Comparison of ENCODE assay signal across 8 mouse cellular contexts in the genomic region with DNA sequence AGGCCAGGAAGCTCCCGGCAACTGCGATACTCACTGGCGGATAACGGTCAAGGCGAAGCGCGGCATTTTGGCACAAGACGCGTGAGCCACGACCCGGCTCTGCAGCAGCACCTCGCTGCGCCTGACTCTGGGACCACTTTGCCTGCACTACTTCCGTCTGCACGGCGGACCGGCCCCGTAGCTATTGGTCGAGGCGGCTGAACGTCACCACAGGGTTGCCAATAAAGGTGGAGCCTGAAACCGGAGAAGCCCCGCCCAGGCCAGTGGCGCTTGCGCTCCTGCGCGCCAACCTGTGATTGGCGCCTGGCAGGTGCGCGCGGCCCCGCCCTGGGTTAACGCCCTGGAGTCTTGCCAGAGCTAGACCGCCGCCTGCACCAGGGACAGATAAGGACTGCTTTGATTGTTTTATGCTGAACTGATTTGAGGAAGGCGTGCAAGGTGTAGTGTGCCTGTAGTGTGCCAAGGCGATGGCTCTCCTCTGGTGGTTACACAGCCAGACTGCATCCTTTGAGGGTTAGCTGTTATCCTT. TPM values are rescaled to one million over a fixed set of nuclear protein-coding genes. Genes with fewer than 3 reads are reported as not detected.
DNase-seq lines count a peak whose midpoint lies in the region; ATAC-seq lines count a peak whose summit lies in the region.

A gene (minus strand): TSS at position 156 of the 529 bp plus-strand sequence.

- H3K27me3 ChIP-seq in intestine, embryonic 14.5 days (replicated peaks; ENCODE audit: control insufficient read depth, insufficient read depth, low read length), result no peaks in the 10 kb centered on the region

- H3K27ac ChIP-seq in intestine, embryonic 14.5 days (ENCODE audit: low read depth), result no peak within 1 kb of the TSS

- peak; percentile 82 to 88 for DNase-seq in adrenal gland, adult 18-20 months (ENCODE audit: low spot score in 2 of 2)
- DNase-seq in embryo, embryonic 11 days, result peak; percentile 96
- peak; percentile 93 for DNase-seq in gastrocnemius, postnatal 25 days
- peak; percentile 89 for DNase-seq in intestine, embryonic 14.5 days (ENCODE audit: low spot score)
- DNase-seq in left cerebral cortex, postnatal 14 days (ENCODE audit: low spot score in 2 of 2), result peak; percentile 94 to 95
- DNase-seq in mesoderm, embryonic 11.5 days (ENCODE audit: low read depth, low spot score), result peak; percentile 94
- peak; percentile 95 to 96 for DNase-seq in right cerebral cortex, postnatal 36 days (ENCODE audit: low spot score in 2 of 2)
- DNase-seq in yolk sac, embryonic 10.5 days (ENCODE audit: low spot score), result peak; percentile 91

- H3K4me2 ChIP-seq in intestine, embryonic 14.5 days (ENCODE audit: low read length), result peak within 1 kb of the TSS; percentile 55

- ATAC-seq in intestine, embryonic 14.5 days (replicated peaks; ENCODE audit: low FRiP score, low TSS enrichment, low read depth), result peak; percentile 99

- H3K4me1 ChIP-seq in intestine, embryonic 14.5 days (replicated peaks; ENCODE audit: control insufficient read depth, insufficient read depth, low read length), result 0 out of 2 replicates have a peak, but pooled peaks cover 4% of the 10 kb centered on the region

- peak within 1 kb of the TSS; percentile 48 for H3K9ac ChIP-seq in intestine, embryonic 14.5 days (ENCODE audit: low read length)

- intact Hi-C loops in left cerebral cortex, postnatal 14 days (cut with DNase I), result no loop called here

- no peaks in the 10 kb centered on the region for H3K36me3 ChIP-seq in intestine, embryonic 14.5 days (ENCODE audit: control insufficient read depth, insufficient read depth, low read length)

- H3K4me3 ChIP-seq in intestine, embryonic 14.5 days (ENCODE audit: low read depth, low read length), result peak within 1 kb of the TSS; percentile 54

- no peaks in the 10 kb centered on the region for H3K9me3 ChIP-seq in intestine, embryonic 14.5 days (ENCODE audit: control insufficient read depth, low read length)

- under 1% methylated on average over 37 of the region's 37 CpGs for WGBS in intestine, embryonic 14.5 days

RNA-seq across cellular contexts. Expression of the gene that starts here (rescaled TPM):
- 10 to 100 TPM; 16.5 to 21.9 TPM for total RNA-seq in adrenal gland, adult 18-20 months (2021)
- 10 to 100 TPM; 40.9 to 48.8 TPM for total RNA-seq in gastrocnemius, postnatal 25 days (2021)
- 4.4 and 5.3 TPM in 2 replicates for polyA plus RNA-seq in intestine, embryonic 14.5 days (2014; fragmentation: Nextera tagmentation; extraction: Ambion mirVana)
- 10 to 100 TPM; 24.7 to 25.5 TPM for total RNA-seq in left cerebral cortex, postnatal 14 days (2021)
